Mouse (Mus musculus) CD4-positive helper T cell, adult 2 months (primary cell): ENCODE results near the gene Gm6337.
"Not testable (repeated sequence)": the region's sequence is repeated elsewhere in the genome, so short reads cannot be mapped to it uniquely, and the experiment has no call there.

Source experiments
- DNase-seq: peaks from one replicate; pipeline ENCODE4 v3.0.0-alpha.2; 2012; ENCODE audit warnings: low read depth, missing footprints, low spot score

Gm6337 gene

GRCm38 (mm10) chr14:6058167-6058566 is at the start of gene Gm6337:
Gm6337 (minus strand) TSS chr14:6058267.
- not testable (repeated sequence) for DNase-seq

- not testable (repeated sequence) for DNase-seq
Measured at GRCm38 (mm10) chr14:6107500-6107899, 49.4 kb upstream of the Gm6337 start.

- DNase-seq: not testable (repeated sequence)
Measured at GRCm38 (mm10) chr14:6093842-6094241, 35.8 kb upstream of the Gm6337 start, which contains the start of gene Gm8206. Gm8206 (minus strand) TSS chr14:6093942.
